Comparison of ENCODE assay signal across 8 mouse cellular contexts in the genomic region with DNA sequence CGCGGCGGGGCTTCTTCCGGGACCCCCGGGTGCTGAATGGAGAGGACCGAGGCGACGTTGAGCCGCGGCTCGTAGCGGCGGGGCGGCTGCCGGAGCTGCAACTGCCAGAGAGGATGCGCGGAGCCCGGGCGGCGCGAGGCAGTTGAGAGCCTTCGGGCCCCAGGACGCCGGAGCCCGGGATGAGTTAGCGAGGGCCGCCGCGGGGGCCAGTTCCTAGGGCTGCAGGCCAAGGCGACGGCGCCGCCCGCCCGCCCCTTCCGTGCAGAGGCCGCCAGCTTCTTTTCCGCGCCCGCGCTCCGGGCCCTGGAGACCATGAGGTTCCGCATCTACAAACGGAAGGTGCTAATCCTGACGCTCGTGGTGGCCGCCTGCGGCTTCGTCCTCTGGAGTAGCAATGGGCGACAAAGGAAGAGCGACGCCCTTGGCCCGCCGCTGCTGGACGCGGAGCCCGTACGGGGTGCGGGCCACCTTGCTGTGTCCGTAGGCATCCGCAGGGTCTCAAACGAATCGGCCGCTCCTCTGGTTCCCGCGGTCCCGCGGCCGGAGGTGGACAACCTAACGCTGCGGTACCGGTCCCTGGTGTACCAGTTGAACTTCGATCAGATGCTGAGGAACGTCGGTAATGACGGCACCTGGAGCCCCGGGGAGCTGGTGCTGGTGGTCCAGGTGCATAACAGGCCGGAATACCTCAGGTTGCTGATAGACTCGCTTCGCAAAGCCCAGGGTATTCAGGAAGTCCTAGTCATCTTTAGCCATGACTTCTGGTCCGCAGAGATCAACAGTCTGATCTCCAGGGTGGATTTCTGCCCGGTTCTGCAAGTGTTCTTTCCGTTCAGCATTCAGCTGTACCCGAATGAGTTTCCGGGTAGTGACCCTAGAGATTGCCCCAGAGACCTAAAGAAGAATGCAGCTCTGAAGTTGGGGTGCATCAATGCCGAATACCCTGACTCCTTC. TPM values are rescaled to one million over a fixed set of nuclear protein-coding genes. Genes with fewer than 3 reads are reported as not detected.
DNase-seq lines count a peak whose midpoint lies in the region; ATAC-seq and TF ChIP-seq lines count a peak whose summit lies in the region.

No protein-coding gene starts in this region.

- under 1% methylated on average over 86 of the region's 86 CpGs for WGBS in liver, adult 2 months
- WGBS in midbrain, embryonic 14.5 days, result 2% methylated on average over 85 of the region's 86 CpGs
- WGBS in stomach, embryonic 15.5 days, result under 1% methylated on average over 86 of the region's 86 CpGs

- H3K4me1 ChIP-seq in cortical plate, adult 2 months (ENCODE audit: control insufficient read depth, insufficient read depth, low read length), result peaks cover 1% of the 10 kb centered on the region; the same call in 1 of the 2 replicates
- peaks cover 15% of the 10 kb centered on the region for H3K4me1 ChIP-seq in liver, adult 2 months (ENCODE audit: control insufficient read depth, insufficient read depth, low read length)
- H3K4me1 ChIP-seq in midbrain, embryonic 14.5 days (ENCODE audit: control insufficient read depth, insufficient read depth, low read length), result peaks cover 16% of the 10 kb centered on the region
- peaks cover 17% of the 10 kb centered on the region for H3K4me1 ChIP-seq in stomach, embryonic 15.5 days

- peak overlapping the region; percentile 90 for H3K27ac ChIP-seq in cortical plate, adult 2 months (ENCODE audit: insufficient read depth, low read length)
- peak overlapping the region; percentile 81 for H3K27ac ChIP-seq in liver, adult 2 months (replicated peaks; ENCODE audit: insufficient read depth, low read depth, low read length)
- peak overlapping the region; percentile 91 for H3K27ac ChIP-seq in midbrain, embryonic 14.5 days (replicated peaks; ENCODE audit: low read depth, low read length)
- H3K27ac ChIP-seq in stomach, embryonic 15.5 days, result peak overlapping the region; percentile 92

- H3K4me2 ChIP-seq in midbrain, embryonic 14.5 days (ENCODE audit: low read length), result peak overlapping the region; percentile 95
- peak overlapping the region; percentile 95 for H3K4me2 ChIP-seq in stomach, embryonic 15.5 days

- no peak for TF ChIP-seq POLR2A in cortical plate, adult 2 months (IDR thresholded peaks at IDR 0.05; ENCODE audit: extremely low read depth, insufficient read depth, low read length)
- no peak for TF ChIP-seq POLR2A in liver, adult 2 months (IDR thresholded peaks at IDR 0.05; ENCODE audit: extremely low read depth, insufficient read depth, low read length)

- H3K9me3 ChIP-seq in midbrain, embryonic 14.5 days (ENCODE audit: control insufficient read depth, low read length), result no peaks in the 10 kb centered on the region
- no peaks in the 10 kb centered on the region for H3K9me3 ChIP-seq in stomach, embryonic 15.5 days

- no peak for TF ChIP-seq CTCF in cortical plate, adult 2 months (IDR thresholded peaks at IDR 0.05; ENCODE audit: extremely low read depth, insufficient read depth, low read length)
- TF ChIP-seq CTCF in liver, adult 2 months (IDR thresholded peaks at IDR 0.05; ENCODE audit: low read depth, low read length), result no peak

- peak overlapping the region; percentile 63 for H3K4me3 ChIP-seq in cortical plate, adult 2 months (ENCODE audit: insufficient read depth, low read length)
- peak overlapping the region; percentile 86 for H3K4me3 ChIP-seq in liver, adult 2 months (ENCODE audit: insufficient read depth, low read depth, low read length)
- peak overlapping the region; percentile 87 for H3K4me3 ChIP-seq in midbrain, embryonic 14.5 days (replicated peaks; ENCODE audit: low read depth, low read length)
- H3K4me3 ChIP-seq in stomach, embryonic 15.5 days (replicated peaks), result peak overlapping the region; percentile 94

- H3K9ac ChIP-seq in liver, adult 2 months (ENCODE audit: low read depth, low read length), result peak overlapping the region; percentile 90
- peak overlapping the region; percentile 88 for H3K9ac ChIP-seq in midbrain, embryonic 14.5 days (replicated peaks; ENCODE audit: low read length)
- H3K9ac ChIP-seq in stomach, embryonic 15.5 days, result peak overlapping the region; percentile 87

- H3K79me2 ChIP-seq in liver, adult 2 months (ENCODE audit: control insufficient read depth, insufficient read depth, low read length), result peaks cover 11% of the 10 kb centered on the region; the same call in 1 of the 2 replicates

- peak; percentile 57 to 70 for DNase-seq in spleen, adult 18-20 months
- DNase-seq in spleen, adult 12 weeks (ENCODE audit: low spot score), result no peak
- DNase-seq in gastrocnemius, postnatal 25 days, result peak; percentile 62
- peak; percentile 39 for DNase-seq in liver, adult 2 months (ENCODE audit: extremely low read depth, low read depth, low spot score)
- peak; percentile 72 for DNase-seq in midbrain, embryonic 14.5 days

- H3K27me3 ChIP-seq in liver, adult 2 months (ENCODE audit: control insufficient read depth, insufficient read depth, low read length), result no peaks in the 10 kb centered on the region
- no peaks in the 10 kb centered on the region for H3K27me3 ChIP-seq in midbrain, embryonic 14.5 days (ENCODE audit: control insufficient read depth, insufficient read depth, low read length)
- no peaks in the 10 kb centered on the region for H3K27me3 ChIP-seq in stomach, embryonic 15.5 days (replicated peaks)

- ATAC-seq in inflammation-experienced regulatory T-cells, adult 6 months, result peak; percentile 32
- ATAC-seq in midbrain, embryonic 14.5 days (ENCODE audit: low FRiP score, low TSS enrichment), result peak; percentile 61
- ATAC-seq in stomach, embryonic 15.5 days (ENCODE audit: insufficient read depth, low FRiP score, low read depth), result peak; percentile 46

- peaks cover 3% of the 10 kb centered on the region; the same call in 1 of the 2 replicates for H3K36me3 ChIP-seq in liver, adult 2 months (ENCODE audit: control insufficient read depth, insufficient read depth, low read length)
- H3K36me3 ChIP-seq in midbrain, embryonic 14.5 days (ENCODE audit: control insufficient read depth, insufficient read depth, low read length), result peaks cover 22% of the 10 kb centered on the region
- peaks cover 10% of the 10 kb centered on the region for H3K36me3 ChIP-seq in stomach, embryonic 15.5 days

RNA-seq across cellular contexts. Expression of gene Mgat2, which starts 0.7 kb away (rescaled TPM):
- 15.2 and 15.3 TPM in 2 replicates for polyA plus RNA-seq in cortical plate, adult 2 months (2012; rRNA removed)
- 1 to 10 TPM; 9.0 to 9.5 TPM for total RNA-seq in gastrocnemius, postnatal 25 days (2021)
- 10 to 100 TPM; 17.8 to 27.9 (median 21.1) TPM for polyA plus RNA-seq in inflammation-experienced regulatory T-cells, adult 6 months (2017; shearing (Covaris generic))
- total RNA-seq in liver, adult 2 months (2014; rRNA removed), result 33.9 and 34.0 TPM in 2 replicates
- polyA plus RNA-seq in liver, adult 2 months (2012; rRNA removed), result 15.8 and 16.7 TPM in 2 replicates
- 37.6 and 39.9 TPM in 2 replicates for polyA plus RNA-seq in midbrain, embryonic 14.5 days (2014; fragmentation: Nextera tagmentation; extraction: Ambion mirVana)
- 63.6 and 67.4 TPM in 2 replicates for polyA plus RNA-seq in stomach, embryonic 15.5 days (2015; fragmentation: Nextera tagmentation; extraction: Ambion mirVana)

RNA-seq across cellular contexts. Expression of gene Rpl36al, which starts 0.7 kb away (rescaled TPM):
- 324 and 336 TPM in 2 replicates for polyA plus RNA-seq in cortical plate, adult 2 months (2012; rRNA removed)
- total RNA-seq in gastrocnemius, postnatal 25 days (2021), result 100 to 1,000 TPM; 280 to 315 TPM
- polyA plus RNA-seq in inflammation-experienced regulatory T-cells, adult 6 months (2017; shearing (Covaris generic)), result 100 to 1,000 TPM; 533 to 565 (median 537) TPM
- 412 and 466 TPM in 2 replicates for total RNA-seq in liver, adult 2 months (2014; rRNA removed)
- 129 and 148 TPM in 2 replicates for polyA plus RNA-seq in liver, adult 2 months (2012; rRNA removed)
- 340 and 383 TPM in 2 replicates for polyA plus RNA-seq in midbrain, embryonic 14.5 days (2014; fragmentation: Nextera tagmentation; extraction: Ambion mirVana)
- 720 and 730 TPM in 2 replicates for polyA plus RNA-seq in stomach, embryonic 15.5 days (2015; fragmentation: Nextera tagmentation; extraction: Ambion mirVana)

RNA-seq across cellular contexts. Expression of gene Gm49383, which starts 12.3 kb away (rescaled TPM):
- 0.61 and 0.64 TPM in 2 replicates for polyA plus RNA-seq in cortical plate, adult 2 months (2012; rRNA removed)
- 1 to 10 TPM; 1.7 to 1.8 TPM for total RNA-seq in gastrocnemius, postnatal 25 days (2021)
- polyA plus RNA-seq in inflammation-experienced regulatory T-cells, adult 6 months (2017; shearing (Covaris generic)), result 10 to 100 TPM in 1 of 3 experiments, 1 to 10 TPM in 2; 6.9 to 16.1 (median 8.8) TPM
- 2.4 and 3.3 TPM in 2 replicates for total RNA-seq in liver, adult 2 months (2014; rRNA removed)
- polyA plus RNA-seq in liver, adult 2 months (2012; rRNA removed), result 1.1 and 1.8 TPM in 2 replicates
- 12.7 and 15.0 TPM in 2 replicates for polyA plus RNA-seq in midbrain, embryonic 14.5 days (2014; fragmentation: Nextera tagmentation; extraction: Ambion mirVana)
- polyA plus RNA-seq in stomach, embryonic 15.5 days (2015; fragmentation: Nextera tagmentation; extraction: Ambion mirVana), result 26.4 and 28.3 TPM in 2 replicates

RNA-seq across cellular contexts. Expression of gene Dnaaf2, which starts 13.6 kb away (rescaled TPM):
- polyA plus RNA-seq in cortical plate, adult 2 months (2012; rRNA removed), result 2.2 and 3.1 TPM in 2 replicates
- total RNA-seq in gastrocnemius, postnatal 25 days (2021), result under 1 TPM; 0.56 to 0.62 TPM
- polyA plus RNA-seq in inflammation-experienced regulatory T-cells, adult 6 months (2017; shearing (Covaris generic)), result 1 to 10 TPM; 4.7 to 5.4 (median 4.7) TPM
- 0.74 and 1.0 TPM in 2 replicates for total RNA-seq in liver, adult 2 months (2014; rRNA removed)
- 0.64 and 1.1 TPM in 2 replicates for polyA plus RNA-seq in liver, adult 2 months (2012; rRNA removed)
- 7.0 and 7.6 TPM in 2 replicates for polyA plus RNA-seq in midbrain, embryonic 14.5 days (2014; fragmentation: Nextera tagmentation; extraction: Ambion mirVana)
- polyA plus RNA-seq in stomach, embryonic 15.5 days (2015; fragmentation: Nextera tagmentation; extraction: Ambion mirVana), result 9.9 and 10.0 TPM in 2 replicates

RNA-seq across cellular contexts. Expression of gene Lrr1, which starts 16.0 kb away (rescaled TPM):
- polyA plus RNA-seq in cortical plate, adult 2 months (2012; rRNA removed), result 0.13 and 0.15 TPM in 2 replicates
- not detected for total RNA-seq in gastrocnemius, postnatal 25 days (2021)
- 1 to 10 TPM in 2 of 3 experiments, not detected in 1; 1.5 to 8.2 TPM for polyA plus RNA-seq in inflammation-experienced regulatory T-cells, adult 6 months (2017; shearing (Covaris generic))
- total RNA-seq in liver, adult 2 months (2014; rRNA removed), result 0.67 TPM in 1 of 2 replicates, not detected in the other
- polyA plus RNA-seq in liver, adult 2 months (2012; rRNA removed), result not detected in 2 replicates
- polyA plus RNA-seq in midbrain, embryonic 14.5 days (2014; fragmentation: Nextera tagmentation; extraction: Ambion mirVana), result 4.3 and 5.5 TPM in 2 replicates
- 19.3 and 19.9 TPM in 2 replicates for polyA plus RNA-seq in stomach, embryonic 15.5 days (2015; fragmentation: Nextera tagmentation; extraction: Ambion mirVana)
